Mouse (Mus musculus): ENCODE results near the gene Dnajc19. TPM values are rescaled to one million over a fixed set of nuclear protein-coding genes. Genes with fewer than 3 reads are reported as not detected.
A peak's percentile ranks its signal among the peaks of the same experiment; 100 is the strongest.

Gene Dnajc19
- polyA plus RNA-seq, 1 experiment from 2014 or later: 172 TPM

DNA sequence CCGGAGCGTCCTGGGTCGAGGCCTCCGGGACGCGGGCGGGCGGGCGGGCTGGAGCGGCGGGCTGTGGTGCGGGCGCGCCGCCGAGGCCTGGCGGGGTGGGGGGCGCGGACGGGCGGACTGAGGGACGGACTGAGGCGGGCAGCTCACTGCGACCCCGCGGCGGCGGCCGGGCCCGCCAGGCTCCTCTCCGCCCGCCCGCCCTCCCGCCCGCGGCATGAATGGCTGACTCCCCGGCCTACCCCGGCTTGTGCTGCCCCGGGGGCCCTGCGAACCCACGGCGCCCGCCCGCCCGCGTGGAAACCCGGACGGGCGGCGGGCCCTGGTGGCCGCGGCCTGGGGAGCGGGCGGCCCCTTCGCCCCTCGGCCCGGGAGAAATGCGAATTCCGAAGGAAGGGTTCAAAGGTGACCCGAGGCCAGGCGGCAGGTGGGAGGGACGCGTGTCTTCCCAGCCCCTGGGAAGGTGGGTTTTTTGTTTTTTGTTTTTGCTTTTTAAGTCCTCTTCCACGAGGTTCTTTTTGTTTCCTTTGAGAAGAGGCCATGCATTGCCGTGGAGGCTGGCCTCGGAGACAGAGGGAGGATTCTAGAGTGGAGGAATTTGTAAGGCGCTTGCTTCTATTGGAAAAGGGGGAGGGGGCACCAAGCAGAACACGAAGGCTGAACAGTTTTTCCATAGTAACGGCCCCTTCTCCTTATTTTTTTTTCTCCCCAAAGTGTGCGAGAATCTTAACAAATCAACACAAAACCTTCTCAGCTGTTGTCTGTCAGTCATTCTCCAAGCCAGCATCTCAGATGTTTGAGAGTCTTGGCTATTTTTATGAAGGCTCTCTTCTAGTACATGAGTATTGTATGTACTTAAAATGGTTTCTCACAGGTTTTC is 60.5 kb downstream of the Dnajc19 start:
- peak; percentile 66 for DNase-seq (ENCODE audit: low spot score)
- H3K4me1 ChIP-seq: peaks cover 14% of the 10 kb centered on the region; the same call in 1 of the 2 replicates

DNA sequence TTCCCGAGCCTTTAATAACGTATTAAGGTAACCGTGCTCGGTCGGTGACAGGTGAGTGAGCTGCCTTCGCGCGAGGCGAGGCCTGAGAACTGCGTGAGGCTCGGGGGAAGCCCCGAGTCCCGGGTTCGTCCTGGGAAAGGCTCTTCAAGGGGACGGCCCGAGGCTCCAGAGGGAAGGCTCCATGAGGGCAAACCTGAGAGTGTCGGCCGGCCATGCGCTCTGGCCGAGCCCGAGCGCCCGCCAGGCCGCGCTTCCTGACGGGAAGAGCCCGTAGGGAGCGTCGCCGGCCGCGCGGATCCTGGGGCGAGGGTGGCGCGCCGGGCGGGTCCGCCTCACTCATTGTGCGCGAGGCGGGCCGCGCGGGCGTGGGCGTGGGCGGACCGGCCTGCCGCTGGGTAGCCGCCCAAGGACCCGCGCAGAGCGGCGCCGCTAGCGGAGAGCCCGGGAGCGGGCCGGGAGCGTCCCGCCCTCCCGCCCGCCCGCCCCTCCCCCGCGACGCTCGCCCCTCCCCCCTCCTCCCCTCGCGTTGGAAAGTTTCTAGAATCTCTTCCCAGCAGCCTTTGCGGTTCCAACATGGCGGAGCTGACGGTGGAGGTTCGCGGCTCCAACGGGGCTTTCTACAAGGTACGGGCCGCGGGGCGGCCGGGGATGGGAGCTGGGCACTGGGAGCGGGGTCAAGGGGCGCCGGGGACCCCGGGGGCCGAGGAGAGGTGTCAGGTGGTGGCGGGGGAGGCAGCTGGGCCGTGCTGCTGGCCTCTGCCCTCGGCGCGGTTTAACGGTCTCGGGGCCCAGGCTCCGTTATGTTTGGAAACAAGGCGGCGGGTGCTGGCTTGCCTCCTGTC is 61.4 kb downstream of the Dnajc19 start, which contains the start of gene Fxr1:
Fxr1 (plus strand) TSS at position 404 of the 842 bp plus-strand sequence.
- peak within 1 kb of the TSS; percentile 100 for H3K27ac ChIP-seq (replicated peaks)

More for the DNA sequence above, 60.5 kb downstream of the Dnajc19 start:
- peaks cover 15% of the 10 kb centered on the region for H3K36me3 ChIP-seq (replicated peaks)
- no peaks in the 10 kb centered on the region for H3K27me3 ChIP-seq (replicated peaks; ENCODE audit: low read depth, poor library complexity, severe bottlenecking)
- H3K9me3 ChIP-seq: no peaks in the 10 kb centered on the region
- peak overlapping the region; percentile 100 for H3K27ac ChIP-seq (replicated peaks)
- under 1% methylated on average over 70 of the region's 70 CpGs for WGBS
- H3K4me3 ChIP-seq: peak overlapping the region; percentile 97

DNA sequence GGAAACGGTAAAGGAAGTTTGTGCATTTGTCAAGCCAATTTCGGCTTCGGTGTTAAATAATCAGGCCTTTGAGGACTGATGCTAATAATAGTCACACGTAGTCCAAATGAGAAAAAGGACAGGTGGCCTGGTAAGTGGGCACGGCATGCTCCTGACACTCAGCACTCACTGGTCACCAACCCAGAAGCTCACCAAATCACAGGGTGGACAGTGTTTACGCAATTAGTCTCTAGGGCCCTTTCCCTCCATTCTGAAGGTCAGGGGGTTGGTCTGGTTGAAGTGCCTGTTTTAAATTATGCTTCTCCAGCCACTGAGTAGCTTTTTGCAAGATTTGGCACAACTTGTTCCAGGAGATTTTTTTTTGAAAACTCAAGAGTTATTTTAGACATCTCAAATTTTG is 72.9 kb downstream of the Dnajc19 start:
- H3K27ac ChIP-seq (replicated peaks): no peak overlapping the region
- H3K4me3 ChIP-seq: no peak overlapping the region
- H3K9me3 ChIP-seq: no peaks in the 10 kb centered on the region
- WGBS: 53% methylated on average over 6 of the region's 6 CpGs
- H3K36me3 ChIP-seq (replicated peaks): no peaks in the 10 kb centered on the region
- H3K4me1 ChIP-seq: peaks cover 3% of the 10 kb centered on the region; the same call in 1 of the 2 replicates
- H3K27me3 ChIP-seq (replicated peaks; ENCODE audit: low read depth, poor library complexity, severe bottlenecking): no peaks in the 10 kb centered on the region
- no peak for DNase-seq (ENCODE audit: low spot score)

More for the DNA sequence above, 61.4 kb downstream of the Dnajc19 start, which contains the start of gene Fxr1:
- DNase-seq (ENCODE audit: low spot score): peak; percentile 88
- Histone ChIP-seq H3K27me3 (replicated peaks; ENCODE audit: low read depth, poor library complexity, severe bottlenecking) (no peaks in the 10 kb centered on the region), H3K9me3 (no peaks in the 10 kb centered on the region), H3K36me3 (replicated peaks) (peaks cover 12% of the 10 kb centered on the region), H3K4me3 (peak within 1 kb of the TSS; percentile 97), H3K4me1 (peaks cover 14% of the 10 kb centered on the region; the same call in 1 of the 2 replicates)
- WGBS: under 1% methylated on average over 93 of the region's 97 CpGs

DNA sequence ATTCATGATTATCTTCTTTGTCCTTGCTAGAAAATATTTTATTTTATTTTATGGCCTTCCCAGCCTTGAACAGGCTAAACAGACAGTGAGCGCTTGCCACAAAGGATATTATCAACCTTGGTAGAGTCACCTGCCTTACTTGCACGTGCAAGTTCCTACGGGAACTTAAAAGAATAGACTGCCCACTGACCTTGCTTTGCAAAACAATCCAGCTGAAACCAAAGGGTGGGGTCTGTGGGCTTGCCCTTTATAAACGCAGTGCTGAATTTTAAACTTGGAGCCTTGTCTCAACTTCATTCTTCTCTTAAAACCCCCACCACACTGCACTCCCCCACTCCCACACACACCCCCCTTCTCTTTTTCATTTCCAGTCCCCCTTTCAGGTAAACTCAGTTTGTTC is 73.5 kb downstream of the Dnajc19 start:
- Histone ChIP-seq H3K36me3 (replicated peaks) (no peaks in the 10 kb centered on the region), H3K9me3 (no peaks in the 10 kb centered on the region), H3K27me3 (replicated peaks; ENCODE audit: low read depth, poor library complexity, severe bottlenecking) (no peaks in the 10 kb centered on the region), H3K4me3 (no peak overlapping the region), H3K27ac (replicated peaks) (no peak overlapping the region), H3K4me1 (peaks cover 3% of the 10 kb centered on the region; the same call in 1 of the 2 replicates)
- DNase-seq (ENCODE audit: low spot score): no peak
- WGBS: 55% methylated on average over 4 of the region's 4 CpGs

DNA sequence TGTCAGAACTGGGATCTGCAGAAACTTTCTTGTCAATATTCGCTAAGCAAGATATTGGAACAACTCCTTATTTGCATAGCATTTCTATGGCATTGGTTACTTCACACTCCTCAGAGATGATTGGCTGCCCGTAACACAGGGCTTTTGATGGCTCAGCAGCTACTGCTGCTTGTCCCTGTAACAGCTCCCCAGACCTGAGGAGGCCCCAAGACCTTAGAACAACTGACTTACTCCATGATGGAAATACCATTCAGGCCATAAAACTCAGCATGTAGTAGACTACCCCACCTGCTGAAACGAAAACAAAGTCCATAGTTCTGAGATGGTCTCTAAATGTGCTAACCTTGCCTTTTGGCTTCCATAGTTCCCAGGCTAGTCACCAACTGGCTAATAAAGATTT is 74.3 kb downstream of the Dnajc19 start:
- WGBS: 76% methylated on average over 3 of the region's 3 CpGs
- DNase-seq (ENCODE audit: low spot score): no peak
- Histone ChIP-seq H3K27ac (replicated peaks) (no peak overlapping the region), H3K4me1 (peaks cover 3% of the 10 kb centered on the region; the same call in 1 of the 2 replicates), H3K9me3 (no peaks in the 10 kb centered on the region), H3K36me3 (replicated peaks) (no peaks in the 10 kb centered on the region), H3K4me3 (no peak overlapping the region), H3K27me3 (replicated peaks; ENCODE audit: low read depth, poor library complexity, severe bottlenecking) (no peaks in the 10 kb centered on the region)

DNA sequence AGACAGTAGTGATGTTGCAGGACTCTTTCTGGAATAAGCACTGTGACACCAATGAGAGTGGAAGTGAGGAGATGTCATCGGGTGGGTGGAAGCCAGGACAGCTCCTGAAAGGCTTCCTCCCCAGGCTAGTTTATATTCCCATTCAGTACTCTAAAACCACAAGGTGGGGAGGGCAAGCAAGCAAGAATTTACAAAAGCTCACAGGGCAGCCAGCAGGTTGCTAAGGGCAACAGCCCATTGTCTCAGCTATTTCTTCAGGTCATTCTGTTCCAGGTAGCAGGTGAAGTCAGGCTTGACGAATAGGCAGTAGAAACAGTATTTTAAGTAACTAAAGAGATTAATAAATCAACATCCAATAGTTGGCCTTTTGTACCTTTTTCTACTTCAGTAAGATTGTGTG is 74.8 kb downstream of the Dnajc19 start:
- Histone ChIP-seq H3K4me1 (peaks cover 3% of the 10 kb centered on the region; the same call in 1 of the 2 replicates), H3K9me3 (no peaks in the 10 kb centered on the region), H3K36me3 (replicated peaks) (no peaks in the 10 kb centered on the region), H3K27ac (replicated peaks) (no peak overlapping the region), H3K4me3 (no peak overlapping the region), H3K27me3 (replicated peaks; ENCODE audit: low read depth, poor library complexity, severe bottlenecking) (no peaks in the 10 kb centered on the region)
- 51% methylated on average over 2 of the region's 2 CpGs for WGBS
- no peak for DNase-seq (ENCODE audit: low spot score)

Other genes starting within 250 kb of the Dnajc19 start
- 5.8 and 6.2 TPM in 2 replicates for gene Ccdc39, start 237.0 kb downstream of the Dnajc19 start, polyA plus RNA-seq (2016; fragmentation: Nextera tagmentation; extraction: Ambion mirVana)
- 57.8 and 60.5 TPM in 2 replicates for gene Fxr1, start 61.4 kb downstream of the Dnajc19 start, polyA plus RNA-seq (2016; fragmentation: Nextera tagmentation; extraction: Ambion mirVana)

All from embryonic facial prominence, embryonic 10.5 days (tissue).